Comparison of ENCODE assay signal across 8 mouse cellular contexts in genomic region chr1:73901496-73901899, GRCm38 (mm10).
DNase-seq lines count a peak whose midpoint lies in the region; ATAC-seq and TF ChIP-seq lines count a peak whose summit lies in the region.

No protein-coding gene starts in this region.

- H3K4me2 ChIP-seq in forebrain, embryonic 16.5 days (ENCODE audit: low read length), result no peak overlapping the region
- no peak overlapping the region for H3K4me2 ChIP-seq in hindbrain, embryonic 15.5 days

- no peaks in the 10 kb centered on the region for H3K4me1 ChIP-seq in cerebellum, adult 2 months (ENCODE audit: control insufficient read depth, insufficient read depth, low read length)
- peaks cover 7% of the 10 kb centered on the region for H3K4me1 ChIP-seq in forebrain, embryonic 16.5 days (replicated peaks; ENCODE audit: control insufficient read depth, insufficient read depth, low read length)
- H3K4me1 ChIP-seq in hindbrain, embryonic 15.5 days (replicated peaks), result peaks cover 15% of the 10 kb centered on the region

- H3K36me3 ChIP-seq in forebrain, embryonic 16.5 days (ENCODE audit: control insufficient read depth, insufficient read depth), result no peaks in the 10 kb centered on the region
- no peaks in the 10 kb centered on the region for H3K36me3 ChIP-seq in hindbrain, embryonic 15.5 days

- ATAC-seq in forebrain, embryonic 16.5 days, result peak; percentile 54
- peak; percentile 59 for ATAC-seq in hindbrain, embryonic 15.5 days (ENCODE audit: low FRiP score, low read depth)

- H3K4me3 ChIP-seq in cerebellum, adult 2 months (replicated peaks; ENCODE audit: insufficient read depth, low read depth, low read length), result no peak overlapping the region
- H3K4me3 ChIP-seq in forebrain, embryonic 16.5 days (replicated peaks; ENCODE audit: low read length), result no peak overlapping the region
- no peak overlapping the region for H3K4me3 ChIP-seq in hindbrain, embryonic 15.5 days

- H3K9me3 ChIP-seq in forebrain, embryonic 16.5 days (ENCODE audit: control insufficient read depth, low read length), result no peaks in the 10 kb centered on the region
- no peaks in the 10 kb centered on the region for H3K9me3 ChIP-seq in hindbrain, embryonic 15.5 days

- no peak overlapping the region for H3K9ac ChIP-seq in forebrain, embryonic 16.5 days (replicated peaks; ENCODE audit: low read depth, low read length)
- no peak overlapping the region for H3K9ac ChIP-seq in hindbrain, embryonic 15.5 days

- H3K27me3 ChIP-seq in cerebellum, adult 2 months (ENCODE audit: control insufficient read depth, insufficient read depth, low read length), result no peaks in the 10 kb centered on the region
- no peaks in the 10 kb centered on the region for H3K27me3 ChIP-seq in forebrain, embryonic 16.5 days (replicated peaks; ENCODE audit: control insufficient read depth, insufficient read depth, low read length)
- H3K27me3 ChIP-seq in hindbrain, embryonic 15.5 days, result no peaks in the 10 kb centered on the region

- peak; percentile 97 for TF ChIP-seq CTCF in cerebellum, adult 2 months (IDR thresholded peaks at IDR 0.05; ENCODE audit: borderline replicate concordance, insufficient read depth, low read depth, low read length)

- TF ChIP-seq POLR2A in cerebellum, adult 2 months (IDR thresholded peaks at IDR 0.05; ENCODE audit: borderline replicate concordance, insufficient read depth, low read length), result no peak

- 11% methylated on average over 3 of the region's 3 CpGs for WGBS in cerebellum, adult 2 months
- WGBS in forebrain, embryonic 16.5 days, result 3% methylated on average over 3 of the region's 3 CpGs
- WGBS in hindbrain, embryonic 15.5 days, result 11% methylated on average over 3 of the region's 3 CpGs

- intact Hi-C loops in heart, postnatal 25 days (cut with DNase I), result loop anchor here (5.0 kb wide), 1 partner anchor 296 kb away; no protein-coding TSS in a partner anchor

- H3K27ac ChIP-seq in cerebellum, adult 2 months (ENCODE audit: insufficient read depth, low read length), result no peak overlapping the region
- no peak overlapping the region for H3K27ac ChIP-seq in forebrain, embryonic 16.5 days (ENCODE audit: low read length)
- H3K27ac ChIP-seq in hindbrain, embryonic 15.5 days (replicated peaks), result no peak overlapping the region

- peak; percentile 74 to 86 for DNase-seq in heart, adult 18-20 months
- no peak for DNase-seq in heart, postnatal 25 days (ENCODE audit: low spot score)
- peak; percentile 65 to 73 for DNase-seq in cerebellum, adult 2 months
- peak; percentile 81 to 87 for DNase-seq in layer of hippocampus, postnatal 10 days (ENCODE audit: low spot score in 2 of 2)
- DNase-seq in lung, postnatal 4 days, result peak; percentile 56 to 82
- peak; percentile 77 to 84 for DNase-seq in right cerebral cortex, postnatal 10 days (ENCODE audit: low spot score in 2 of 2)
